Mouse (Mus musculus): ENCODE results near the gene Eipr1. TPM values are rescaled to one million over a fixed set of nuclear protein-coding genes. Genes with fewer than 3 reads are reported as not detected.

The Eipr1 gene
- total RNA-seq, 1 experiment from 2014 or later, result 16.4 TPM

DNA sequence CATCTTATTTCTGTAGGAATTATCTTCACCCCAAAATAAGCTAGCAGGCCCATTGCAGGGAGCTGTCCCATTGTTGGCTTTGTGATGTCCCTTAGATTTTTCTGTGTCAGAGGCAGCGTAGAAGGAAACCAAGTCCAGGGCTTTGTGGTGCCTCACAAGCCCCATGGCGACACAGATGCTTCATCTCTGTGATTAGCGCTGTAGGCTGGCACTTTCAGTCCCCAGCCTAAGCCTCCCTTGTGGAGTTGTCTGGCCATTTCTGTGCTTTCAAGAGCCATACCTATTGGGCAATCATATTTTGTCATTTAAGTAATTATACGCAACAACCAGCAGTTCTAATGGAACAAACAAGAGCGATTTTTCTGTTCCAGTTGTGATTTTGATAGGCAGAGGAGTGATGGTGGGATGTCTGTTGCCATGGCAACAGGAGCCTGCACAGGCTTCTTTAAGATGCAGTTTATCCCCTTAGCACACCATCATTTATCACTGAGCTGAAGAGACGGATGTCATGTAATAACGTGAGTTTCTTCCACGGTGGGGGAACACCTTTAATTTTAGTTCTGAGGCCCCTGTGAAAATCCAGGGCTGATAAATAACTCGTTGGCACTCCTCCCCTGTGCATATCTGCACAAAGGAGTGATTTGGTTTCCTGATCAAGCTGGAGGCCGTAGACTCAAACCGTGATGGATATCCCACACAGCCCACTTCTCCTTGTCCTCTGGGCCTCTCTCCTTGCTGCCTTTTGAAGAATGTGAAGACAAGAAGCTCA is 108.1 kb downstream of the Eipr1 start:
- no peak for ATAC-seq (replicated peaks; ENCODE audit: insufficient number of reproducible peaks, low FRiP score, low TSS enrichment, poor library complexity, severe bottlenecking)

DNA sequence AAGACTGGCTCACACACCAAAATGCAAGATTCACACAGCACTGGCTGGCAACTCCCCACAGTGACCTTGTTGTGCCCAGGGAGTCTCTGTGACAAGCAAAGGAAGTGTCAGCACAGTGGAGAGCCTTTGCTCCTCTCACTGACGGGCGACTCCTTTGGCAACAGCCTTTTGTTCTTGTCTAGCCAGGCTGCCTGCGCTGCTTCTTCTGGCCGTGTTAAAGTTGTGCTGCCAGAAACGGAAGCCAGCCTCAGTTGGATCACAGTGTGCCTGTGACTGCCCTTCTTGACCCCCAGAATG is 108.6 kb downstream of the Eipr1 start:
- ATAC-seq (replicated peaks; ENCODE audit: insufficient number of reproducible peaks, low FRiP score, low TSS enrichment, poor library complexity, severe bottlenecking), result no peak

DNA sequence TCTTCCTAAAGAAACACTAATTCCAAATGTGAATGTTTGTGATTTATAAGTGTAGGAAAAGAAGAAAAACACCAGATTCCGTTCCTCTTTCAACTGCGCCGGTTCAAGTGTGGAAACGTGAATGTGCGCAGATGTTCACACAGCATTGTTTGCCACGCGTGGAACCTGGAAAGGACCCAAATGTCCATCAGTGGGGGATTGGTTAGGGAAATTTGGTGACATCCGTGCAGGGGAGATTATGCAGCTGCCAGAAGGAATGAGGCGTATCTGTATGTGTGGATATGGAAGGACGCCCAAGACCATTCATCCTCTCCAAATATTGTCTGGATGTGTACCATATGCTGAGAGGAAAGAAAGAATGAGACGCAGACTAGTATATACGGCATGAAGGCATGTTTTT is 111.7 kb downstream of the Eipr1 start:
- ATAC-seq (replicated peaks; ENCODE audit: insufficient number of reproducible peaks, low FRiP score, low TSS enrichment, poor library complexity, severe bottlenecking), result no peak

DNA sequence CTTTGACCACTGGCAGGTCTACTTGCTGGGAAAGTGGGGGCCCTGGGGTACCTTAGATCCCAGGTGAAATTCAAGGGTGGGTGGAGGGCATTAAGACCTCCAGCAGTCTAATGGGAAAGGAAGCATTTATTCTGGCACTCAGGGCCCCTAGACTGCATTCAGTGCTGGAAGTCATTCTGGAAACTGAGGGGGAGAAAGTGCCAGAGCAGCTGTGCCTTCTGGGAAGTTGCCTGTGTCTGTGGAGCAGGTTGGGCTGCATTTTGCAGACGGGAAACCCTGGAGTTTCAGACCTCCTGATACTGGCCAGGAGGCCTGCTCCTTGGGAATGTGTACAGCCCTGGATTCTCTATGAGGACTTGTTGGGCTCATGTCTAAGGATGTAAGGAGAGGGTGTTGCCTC is 114.5 kb downstream of the Eipr1 start:
- ATAC-seq (replicated peaks; ENCODE audit: insufficient number of reproducible peaks, low FRiP score, low TSS enrichment, poor library complexity, severe bottlenecking), result no peak

DNA sequence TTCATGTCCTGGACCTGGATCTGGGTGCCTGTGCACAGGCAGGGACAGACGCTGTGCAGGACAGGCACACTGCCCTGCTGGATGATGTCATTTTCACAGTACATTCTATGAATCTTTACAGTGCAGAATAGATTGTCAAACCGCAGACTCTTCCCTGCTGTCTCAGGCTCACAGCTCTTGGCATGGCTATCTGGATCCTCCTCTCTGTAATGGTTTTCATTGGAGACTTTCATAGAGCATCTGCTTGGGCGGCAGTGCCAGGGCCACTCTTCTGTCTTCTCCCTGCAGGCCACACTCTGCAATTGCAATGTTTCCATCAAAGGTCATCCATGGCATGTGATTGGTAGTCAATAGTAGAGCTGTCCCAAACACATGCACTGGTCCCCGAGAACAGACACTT is 117.2 kb downstream of the Eipr1 start:
- ATAC-seq (replicated peaks; ENCODE audit: insufficient number of reproducible peaks, low FRiP score, low TSS enrichment, poor library complexity, severe bottlenecking), result no peak

DNA sequence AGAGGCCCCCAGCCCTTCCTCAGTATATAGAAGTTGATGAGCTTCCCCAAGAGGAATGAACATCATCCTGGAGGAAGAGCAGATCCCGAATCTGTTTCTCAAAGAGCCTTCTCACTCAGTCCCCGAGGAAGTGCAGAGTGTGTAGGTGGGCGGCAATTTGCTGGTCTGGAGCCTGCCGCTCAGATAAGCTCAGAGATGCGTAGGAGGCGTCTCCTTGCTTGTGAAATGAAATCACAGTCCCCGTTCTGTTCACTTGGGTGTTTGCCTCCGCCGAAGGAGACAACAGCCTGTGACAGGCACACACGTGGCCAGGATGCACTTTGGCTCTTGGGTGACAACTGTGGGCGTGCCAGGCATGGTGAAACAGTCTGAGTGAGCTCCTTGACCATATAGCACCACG is 120.7 kb downstream of the Eipr1 start:
- no peak for ATAC-seq (replicated peaks; ENCODE audit: insufficient number of reproducible peaks, low FRiP score, low TSS enrichment, poor library complexity, severe bottlenecking)

DNA sequence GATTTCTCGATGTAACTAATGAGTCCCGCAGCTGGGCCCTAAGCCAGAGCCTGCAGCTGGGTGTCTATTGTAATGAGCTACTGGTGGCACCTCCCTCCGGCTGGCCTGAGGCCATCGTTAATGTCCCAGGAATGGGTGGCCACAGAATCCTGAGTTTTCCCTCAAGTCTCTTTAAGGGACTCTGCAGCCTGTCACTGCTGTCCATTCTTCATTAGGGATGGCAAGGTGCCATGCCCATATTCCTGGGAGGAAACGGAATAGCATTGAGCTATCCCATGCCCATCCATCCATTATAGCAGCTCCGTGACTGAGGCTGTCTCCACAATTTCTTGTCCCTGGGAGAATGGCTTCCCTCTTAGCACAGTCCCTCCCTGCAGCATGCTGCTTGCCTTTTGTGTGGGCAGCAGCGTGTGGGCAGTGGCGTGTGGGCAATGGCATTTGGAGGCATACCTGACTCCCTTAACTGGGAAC is 123.2 kb downstream of the Eipr1 start:
- no peak for ATAC-seq (replicated peaks; ENCODE audit: insufficient number of reproducible peaks, low FRiP score, low TSS enrichment, poor library complexity, severe bottlenecking)

DNA sequence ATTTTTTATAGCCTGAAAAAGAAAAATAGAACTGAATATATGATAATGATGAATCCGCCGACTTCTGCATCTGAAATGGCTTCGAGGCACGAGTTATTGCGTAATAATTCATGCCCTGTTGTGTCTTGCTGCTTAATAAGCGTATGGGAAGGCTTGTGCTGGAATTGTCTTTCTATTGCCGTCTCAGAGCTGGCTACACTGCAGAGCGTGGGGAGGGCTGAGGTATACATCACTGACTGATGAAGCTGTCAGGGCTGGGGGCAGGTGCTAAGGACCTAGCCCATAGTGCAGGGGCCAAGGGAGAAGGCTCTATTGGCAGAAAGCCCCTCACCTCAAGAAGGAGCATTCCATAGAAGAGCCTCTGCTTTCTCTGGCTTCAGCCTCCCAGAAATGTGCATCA is 123.9 kb downstream of the Eipr1 start:
- ATAC-seq (replicated peaks; ENCODE audit: insufficient number of reproducible peaks, low FRiP score, low TSS enrichment, poor library complexity, severe bottlenecking), result no peak

DNA sequence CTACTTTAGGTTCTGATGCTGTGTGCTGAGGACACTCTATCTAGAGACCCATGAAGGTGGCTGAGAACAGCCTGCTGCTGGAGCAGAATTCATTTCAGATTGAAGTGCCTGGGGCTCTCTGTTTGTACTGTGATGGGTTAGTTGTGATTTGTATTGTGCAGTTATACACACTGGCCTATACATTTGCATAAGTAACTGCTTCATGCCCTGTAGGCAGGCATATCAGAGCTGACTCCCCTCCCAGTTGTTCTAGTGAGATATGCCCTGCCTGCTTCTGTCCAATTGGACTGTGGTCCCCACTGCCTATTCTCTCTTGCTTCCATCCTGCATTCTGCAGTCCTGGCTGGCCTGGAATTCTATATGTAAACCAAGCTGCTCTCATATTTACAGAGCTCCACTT is 128.9 kb downstream of the Eipr1 start:
- no peak for ATAC-seq (replicated peaks; ENCODE audit: insufficient number of reproducible peaks, low FRiP score, low TSS enrichment, poor library complexity, severe bottlenecking)

DNA sequence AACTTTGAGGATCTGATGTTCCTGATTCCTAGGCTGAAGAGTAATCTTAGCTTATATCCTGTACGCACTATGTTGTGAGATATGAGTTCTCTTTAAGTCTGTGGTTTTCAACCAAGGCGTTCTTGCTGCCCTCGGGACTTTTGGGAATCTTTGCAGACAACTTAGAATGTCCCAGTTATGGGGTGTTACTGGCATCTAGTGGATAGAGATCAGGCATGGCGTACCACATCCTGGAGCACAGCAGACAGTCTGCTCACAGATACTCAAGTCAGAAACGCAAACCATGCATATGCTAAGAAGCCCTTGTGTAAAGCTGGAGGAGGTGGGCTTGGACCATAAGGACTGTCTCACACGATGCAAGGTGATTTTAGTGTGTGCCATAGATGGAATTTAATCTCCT is 136.1 kb downstream of the Eipr1 start:
- no peak for ATAC-seq (replicated peaks; ENCODE audit: insufficient number of reproducible peaks, low FRiP score, low TSS enrichment, poor library complexity, severe bottlenecking)

DNA sequence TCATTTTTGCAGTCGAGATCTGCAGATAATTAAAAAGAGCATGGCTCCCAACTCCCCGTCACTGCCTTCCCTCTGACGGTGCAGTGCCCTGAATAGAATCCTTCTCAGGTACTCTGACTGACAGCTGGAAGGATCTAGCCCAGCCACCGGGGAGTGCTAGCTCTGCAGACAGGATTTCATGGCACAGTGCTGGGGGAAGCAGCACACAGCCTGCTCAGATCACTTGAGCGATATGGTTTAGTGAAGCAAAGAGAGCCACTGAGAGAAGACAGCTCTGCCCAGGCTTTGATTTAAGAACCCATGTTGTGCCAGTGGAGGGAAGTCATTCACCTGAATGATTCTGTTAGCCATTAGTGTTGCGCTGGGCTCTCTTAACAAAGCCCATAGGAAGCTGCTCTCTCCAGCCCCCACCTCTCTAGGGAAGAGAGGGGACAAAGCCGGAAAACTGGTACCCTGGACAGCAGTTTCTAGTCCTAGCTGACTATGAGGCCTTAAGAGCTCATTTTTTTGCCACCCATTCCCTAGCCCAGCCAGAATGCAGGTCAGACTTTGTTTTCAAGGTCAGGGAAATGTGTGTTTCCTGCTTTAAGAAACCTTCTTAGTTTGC is 137.6 kb downstream of the Eipr1 start:
- ATAC-seq (replicated peaks; ENCODE audit: insufficient number of reproducible peaks, low FRiP score, low TSS enrichment, poor library complexity, severe bottlenecking), result no peak

DNA sequence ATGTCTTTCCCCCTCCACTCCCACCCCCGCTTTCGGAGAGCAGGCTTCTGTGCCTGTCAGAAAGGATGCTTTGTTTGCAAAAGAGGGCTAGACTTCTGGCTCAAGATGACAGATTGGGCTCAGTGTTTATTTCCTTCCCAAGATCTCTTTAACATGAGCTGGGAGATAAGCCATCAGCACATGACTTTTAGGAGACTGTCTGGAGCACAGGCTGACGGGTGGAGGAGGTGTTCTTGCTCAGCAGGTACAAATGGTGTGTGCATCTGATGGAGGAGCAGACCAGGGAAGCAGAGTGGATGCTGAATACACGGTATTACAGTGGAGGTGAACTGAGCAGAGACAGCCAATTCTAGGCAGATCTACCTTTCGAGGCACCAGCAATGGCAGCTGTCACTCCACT is 139.9 kb downstream of the Eipr1 start:
- no peak for ATAC-seq (replicated peaks; ENCODE audit: insufficient number of reproducible peaks, low FRiP score, low TSS enrichment, poor library complexity, severe bottlenecking)

DNA sequence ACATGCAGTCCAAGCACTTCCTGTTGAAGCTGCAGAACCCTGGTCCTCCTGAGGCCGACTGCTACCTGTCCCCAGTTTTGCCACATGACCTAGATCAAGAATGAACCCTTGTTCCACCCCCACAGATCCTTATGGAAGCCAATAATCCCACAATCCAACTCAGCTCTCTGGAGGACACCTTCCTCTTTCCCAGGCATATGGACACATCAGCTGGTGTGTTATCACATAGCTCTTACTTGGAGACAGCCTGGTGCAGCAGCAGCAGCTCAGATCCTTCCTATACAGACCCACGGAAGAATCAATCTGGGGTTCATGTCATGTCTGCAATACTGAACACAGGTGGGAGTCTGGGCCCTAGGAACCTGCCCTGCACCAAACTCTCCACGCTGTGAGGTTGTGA is 145.0 kb downstream of the Eipr1 start:
- ATAC-seq (replicated peaks; ENCODE audit: insufficient number of reproducible peaks, low FRiP score, low TSS enrichment, poor library complexity, severe bottlenecking), result no peak

DNA sequence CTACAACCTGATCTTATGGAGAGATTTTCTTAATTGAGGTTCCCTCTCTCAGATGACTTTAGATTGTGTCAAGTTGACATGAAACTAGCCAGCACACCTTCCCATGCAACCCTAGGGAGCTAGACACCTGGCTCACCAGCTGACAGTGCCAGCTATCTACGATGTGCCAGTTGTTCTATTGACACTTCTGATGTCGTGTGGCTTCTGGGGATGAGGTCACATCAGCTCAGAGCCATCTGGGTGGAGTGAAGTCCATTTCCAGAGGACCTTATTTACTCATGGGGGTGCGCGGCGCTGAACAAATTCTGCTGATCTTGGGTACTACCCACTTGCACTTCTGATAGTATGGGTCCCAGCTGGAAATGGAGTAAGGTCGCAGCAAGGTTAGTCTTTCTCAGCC is 146.7 kb downstream of the Eipr1 start:
- no peak for ATAC-seq (replicated peaks; ENCODE audit: insufficient number of reproducible peaks, low FRiP score, low TSS enrichment, poor library complexity, severe bottlenecking)

DNA sequence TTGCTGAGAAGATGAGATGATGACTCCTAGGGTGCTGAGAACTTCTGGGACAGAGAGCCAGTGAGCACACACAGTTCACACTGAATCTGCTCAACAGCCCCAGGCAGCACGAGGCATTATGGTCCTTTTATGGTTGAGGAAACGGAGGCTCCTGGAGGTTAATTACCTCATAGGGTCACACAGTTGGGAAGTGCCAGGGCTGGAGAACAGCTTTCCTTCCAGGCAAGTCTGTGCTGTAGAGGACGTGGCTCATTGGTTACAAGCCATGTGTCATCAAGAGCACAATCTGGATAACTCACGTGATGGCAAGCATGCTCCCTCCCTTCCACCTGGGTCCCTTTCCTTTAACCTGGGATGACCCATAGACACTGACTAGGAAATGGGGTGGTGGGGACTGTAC is 148.1 kb downstream of the Eipr1 start:
- ATAC-seq (replicated peaks; ENCODE audit: insufficient number of reproducible peaks, low FRiP score, low TSS enrichment, poor library complexity, severe bottlenecking), result no peak

DNA sequence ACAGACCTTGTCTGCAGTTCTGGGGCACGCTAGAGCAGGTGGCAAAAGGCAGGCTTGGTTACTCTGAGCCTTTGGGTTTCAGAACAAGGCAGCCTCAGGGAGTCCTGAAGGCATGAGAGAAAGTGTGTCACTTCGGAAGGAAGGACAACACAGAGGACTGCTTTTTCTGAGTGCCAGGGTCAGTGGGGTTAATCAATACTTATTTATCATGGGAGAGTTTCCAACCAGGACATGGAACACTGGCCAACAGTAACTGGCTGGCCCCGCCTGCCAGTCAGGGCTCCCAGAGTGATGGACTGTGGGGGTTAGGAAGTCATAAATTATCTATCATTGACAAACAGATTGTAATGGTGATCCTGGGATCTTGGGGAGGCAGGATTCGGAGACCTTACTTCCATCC is 148.7 kb downstream of the Eipr1 start:
- ATAC-seq (replicated peaks; ENCODE audit: insufficient number of reproducible peaks, low FRiP score, low TSS enrichment, poor library complexity, severe bottlenecking), result no peak

DNA sequence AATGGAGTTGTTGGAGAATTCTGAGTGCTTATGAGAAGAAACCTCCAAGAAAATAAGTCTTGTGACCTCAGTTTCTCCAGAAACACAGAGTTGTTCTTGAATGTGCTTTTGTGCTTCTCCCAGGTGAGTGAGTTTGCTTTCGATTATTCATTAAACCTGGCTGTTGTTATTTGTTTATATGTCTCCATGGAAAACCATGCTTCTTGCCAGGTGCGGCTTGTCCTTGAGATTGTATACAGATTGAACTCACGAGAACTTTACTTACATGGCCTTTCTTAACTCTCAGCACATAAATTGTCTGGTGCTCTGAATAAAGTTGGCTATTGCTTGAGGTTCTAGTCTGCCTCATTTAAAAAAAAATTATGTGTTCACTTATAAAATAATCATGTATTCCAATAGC is 150.5 kb downstream of the Eipr1 start:
- ATAC-seq (replicated peaks; ENCODE audit: insufficient number of reproducible peaks, low FRiP score, low TSS enrichment, poor library complexity, severe bottlenecking), result no peak

DNA sequence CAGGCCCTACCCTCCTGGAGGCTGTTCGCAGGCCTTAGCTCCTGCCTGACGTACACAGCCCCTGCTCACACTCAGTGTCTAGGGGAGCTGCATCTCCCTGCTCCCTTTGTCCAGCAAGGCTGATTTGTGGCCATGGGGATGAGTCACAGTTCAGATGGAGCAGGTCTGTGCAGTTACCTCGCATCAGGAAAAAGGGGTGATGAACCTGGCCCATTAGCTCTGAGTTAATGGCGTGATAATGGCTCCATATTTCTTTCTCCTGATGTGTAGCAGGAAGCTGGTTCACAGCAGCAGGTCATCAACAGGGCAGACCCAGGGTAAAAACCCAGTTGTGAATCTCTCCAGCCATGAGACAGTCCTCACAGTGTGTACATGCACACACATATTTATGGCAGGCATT is 151.5 kb downstream of the Eipr1 start:
- no peak for ATAC-seq (replicated peaks; ENCODE audit: insufficient number of reproducible peaks, low FRiP score, low TSS enrichment, poor library complexity, severe bottlenecking)

DNA sequence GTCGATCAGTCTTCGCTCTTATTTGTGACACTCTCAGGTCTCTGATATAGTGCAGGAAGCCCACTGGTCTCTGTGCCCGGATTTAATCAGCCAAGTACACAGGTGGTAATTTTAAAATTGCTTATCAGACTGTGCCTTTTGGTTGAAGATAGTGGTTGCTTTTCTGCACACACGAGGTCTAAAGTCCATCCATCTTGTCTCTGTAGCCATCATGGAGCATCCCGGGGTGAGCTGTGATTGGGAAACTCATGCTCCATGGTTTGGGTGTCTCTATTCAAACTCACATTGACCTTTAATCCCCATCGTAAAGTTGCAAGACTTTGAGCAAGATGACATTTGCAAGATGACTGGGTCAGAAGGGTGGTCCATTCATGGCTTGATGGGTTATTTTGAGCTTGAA is 153.9 kb downstream of the Eipr1 start:
- no peak for ATAC-seq (replicated peaks; ENCODE audit: insufficient number of reproducible peaks, low FRiP score, low TSS enrichment, poor library complexity, severe bottlenecking)

DNA sequence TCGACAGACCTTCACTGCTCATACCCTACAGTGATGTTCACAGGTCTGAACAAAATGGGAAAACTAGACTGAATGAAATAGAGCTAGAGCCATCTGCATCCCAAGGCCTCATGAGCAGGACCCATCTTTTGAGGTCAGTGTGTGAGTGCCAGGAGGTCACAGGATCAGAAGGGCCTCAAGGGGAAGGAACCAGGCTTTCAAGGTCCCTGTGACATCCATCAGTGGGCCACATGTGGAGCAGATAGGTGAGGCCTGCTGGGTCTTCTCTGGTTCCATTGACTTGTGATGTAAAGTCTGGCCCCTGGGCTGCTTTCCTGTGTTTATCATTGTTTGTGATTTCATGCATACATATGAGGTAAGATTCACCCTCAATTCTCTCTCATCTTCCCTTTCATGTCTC is 154.4 kb downstream of the Eipr1 start:
- no peak for ATAC-seq (replicated peaks; ENCODE audit: insufficient number of reproducible peaks, low FRiP score, low TSS enrichment, poor library complexity, severe bottlenecking)

DNA sequence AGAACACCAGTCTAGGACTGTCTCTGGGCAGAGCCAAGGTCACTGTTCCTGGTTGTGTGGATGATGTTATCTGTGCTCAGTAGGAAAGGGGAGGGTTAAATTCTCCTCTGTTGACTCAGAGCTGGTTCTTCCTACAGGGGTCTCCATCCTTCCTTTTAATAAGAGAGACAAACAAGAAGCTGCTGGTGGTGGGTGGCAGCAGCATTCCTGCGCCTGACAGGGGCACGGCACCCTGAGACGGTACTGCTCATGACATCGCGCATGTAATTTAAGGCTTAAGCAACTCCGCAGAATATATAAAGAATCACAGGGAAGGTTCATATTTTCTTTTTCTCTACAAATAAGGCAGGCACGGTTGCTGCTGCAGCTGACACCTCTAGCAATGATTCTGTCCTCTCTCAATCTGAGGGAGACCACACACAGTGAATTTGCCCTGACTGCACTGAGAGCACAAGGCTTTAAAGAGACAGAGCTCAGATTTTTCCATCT is 155.2 kb downstream of the Eipr1 start:
- ATAC-seq (replicated peaks; ENCODE audit: insufficient number of reproducible peaks, low FRiP score, low TSS enrichment, poor library complexity, severe bottlenecking), result no peak
